Mouse (Mus musculus): ENCODE data around the gene Kcnj9. TPM values are rescaled to one million over a fixed set of nuclear protein-coding genes. Genes with fewer than 3 reads are reported as not detected.

Kcnj9 gene
- polyA plus RNA-seq, 1 experiment from 2014 or later: not detected

- no peaks in the 10 kb centered on the region for H3K9me3 ChIP-seq
- WGBS: 17% methylated on average over 16 of the region's 16 CpGs
- peak overlapping the region; percentile 89 for H3K4me2 ChIP-seq
- peak overlapping the region; percentile 81 for H3K9ac ChIP-seq (replicated peaks)
- peaks cover 53% of the 10 kb centered on the region for H3K4me1 ChIP-seq (replicated peaks)
- no peaks in the 10 kb centered on the region for H3K27me3 ChIP-seq
- no peak overlapping the region for H3K27ac ChIP-seq
- peaks cover 14% of the 10 kb centered on the region for H3K36me3 ChIP-seq
- peak overlapping the region; percentile 77 for H3K4me3 ChIP-seq (replicated peaks)
- ATAC-seq (ENCODE audit: insufficient number of reproducible peaks, insufficient read depth, low FRiP score, low TSS enrichment, low read depth): no peak
Observed at GRCm38 (mm10) chr1:172312768-172313561, 16.2 kb downstream of the Kcnj9 start.

GRCm38 (mm10) chr1:172311921-172312767 lies 17.0 kb downstream of the Kcnj9 start:
- ATAC-seq (ENCODE audit: insufficient number of reproducible peaks, insufficient read depth, low FRiP score, low TSS enrichment, low read depth): peak; percentile 53
- peak overlapping the region; percentile 77 for H3K4me3 ChIP-seq (replicated peaks)
- H3K4me2 ChIP-seq: peak overlapping the region; percentile 89
- H3K9ac ChIP-seq (replicated peaks): peak overlapping the region; percentile 81
- peak overlapping the region; percentile 90 for H3K27ac ChIP-seq
- WGBS: under 1% methylated on average over 35 of the region's 55 CpGs
- H3K27me3 ChIP-seq: no peaks in the 10 kb centered on the region
- no peaks in the 10 kb centered on the region for H3K9me3 ChIP-seq
- H3K4me1 ChIP-seq (replicated peaks): peaks cover 50% of the 10 kb centered on the region
- peaks cover 7% of the 10 kb centered on the region; the same call in 1 of the 2 replicates for H3K36me3 ChIP-seq

- WGBS: 3% methylated on average over 23 of the region's 23 CpGs
- H3K36me3 ChIP-seq: peaks cover 5% of the 10 kb centered on the region; the same call in 1 of the 2 replicates
- no peak for ATAC-seq (ENCODE audit: insufficient number of reproducible peaks, insufficient read depth, low FRiP score, low TSS enrichment, low read depth)
- H3K27ac ChIP-seq: peak overlapping the region; percentile 90
- H3K4me2 ChIP-seq: peak overlapping the region; percentile 89
- peak overlapping the region; percentile 81 for H3K9ac ChIP-seq (replicated peaks)
- H3K4me1 ChIP-seq (replicated peaks): peaks cover 48% of the 10 kb centered on the region
- no peaks in the 10 kb centered on the region for H3K9me3 ChIP-seq
- no peaks in the 10 kb centered on the region for H3K27me3 ChIP-seq
- peak overlapping the region; percentile 77 for H3K4me3 ChIP-seq (replicated peaks)
Observed at GRCm38 (mm10) chr1:172311248-172311906, 17.7 kb downstream of the Kcnj9 start.

GRCm38 (mm10) chr1:172309699-172310398 lies 19.3 kb downstream of the Kcnj9 start:
- H3K36me3 ChIP-seq: no peaks in the 10 kb centered on the region
- 3% methylated on average over 14 of the region's 14 CpGs for WGBS
- 0 out of 2 replicates have a peak overlapping the region, but pooled peaks have one; percentile 34 for H3K9ac ChIP-seq (replicated peaks)
- H3K27me3 ChIP-seq: no peaks in the 10 kb centered on the region
- ATAC-seq (ENCODE audit: insufficient number of reproducible peaks, insufficient read depth, low FRiP score, low TSS enrichment, low read depth): peak; percentile 73
- H3K9me3 ChIP-seq: no peaks in the 10 kb centered on the region
- H3K4me1 ChIP-seq (replicated peaks): peaks cover 48% of the 10 kb centered on the region
- peak overlapping the region; percentile 27 for H3K4me3 ChIP-seq (replicated peaks)
- H3K4me2 ChIP-seq: peak overlapping the region; percentile 59
- peak overlapping the region; percentile 90 for H3K27ac ChIP-seq

GRCm38 (mm10) chr1:172308409-172308808 lies 20.7 kb downstream of the Kcnj9 start:
- peak overlapping the region; percentile 79 for H3K27ac ChIP-seq
- 67% methylated on average over 1 of the region's 1 CpGs for WGBS
- H3K36me3 ChIP-seq: no peaks in the 10 kb centered on the region
- H3K4me3 ChIP-seq (replicated peaks): no peak overlapping the region
- no peak overlapping the region for H3K4me2 ChIP-seq
- no peaks in the 10 kb centered on the region for H3K9me3 ChIP-seq
- H3K9ac ChIP-seq (replicated peaks): no peak overlapping the region
- no peaks in the 10 kb centered on the region for H3K27me3 ChIP-seq
- H3K4me1 ChIP-seq (replicated peaks): peaks cover 44% of the 10 kb centered on the region
- ATAC-seq (ENCODE audit: insufficient number of reproducible peaks, insufficient read depth, low FRiP score, low TSS enrichment, low read depth): no peak

- H3K9me3 ChIP-seq: no peaks in the 10 kb centered on the region
- no peak overlapping the region for H3K4me3 ChIP-seq (replicated peaks)
- no peak for ATAC-seq (ENCODE audit: insufficient number of reproducible peaks, insufficient read depth, low FRiP score, low TSS enrichment, low read depth)
- no peak overlapping the region for H3K9ac ChIP-seq (replicated peaks)
- WGBS: 41% methylated on average over 10 of the region's 10 CpGs
- no peak overlapping the region for H3K4me2 ChIP-seq
- peak overlapping the region; percentile 79 for H3K27ac ChIP-seq
- peaks cover 44% of the 10 kb centered on the region for H3K4me1 ChIP-seq (replicated peaks)
- no peaks in the 10 kb centered on the region for H3K27me3 ChIP-seq
- H3K36me3 ChIP-seq: no peaks in the 10 kb centered on the region
Observed at GRCm38 (mm10) chr1:172307936-172308335, 21.2 kb downstream of the Kcnj9 start.

GRCm38 (mm10) chr1:172306885-172307284 lies 22.2 kb downstream of the Kcnj9 start:
- H3K9ac ChIP-seq (replicated peaks): no peak overlapping the region
- no peak overlapping the region for H3K4me2 ChIP-seq
- no peaks in the 10 kb centered on the region for H3K36me3 ChIP-seq
- H3K27me3 ChIP-seq: no peaks in the 10 kb centered on the region
- peaks cover 50% of the 10 kb centered on the region for H3K4me1 ChIP-seq (replicated peaks)
- no peak overlapping the region for H3K4me3 ChIP-seq (replicated peaks)
- peak overlapping the region; percentile 79 for H3K27ac ChIP-seq
- H3K9me3 ChIP-seq: no peaks in the 10 kb centered on the region
- 82% methylated on average over 6 of the region's 6 CpGs for WGBS
- no peak for ATAC-seq (ENCODE audit: insufficient number of reproducible peaks, insufficient read depth, low FRiP score, low TSS enrichment, low read depth)

- Histone ChIP-seq H3K4me2 (no peak overlapping the region), H3K27me3 (no peaks in the 10 kb centered on the region), H3K27ac (no peak overlapping the region), H3K9me3 (no peaks in the 10 kb centered on the region), H3K9ac (replicated peaks) (no peak overlapping the region), H3K4me1 (replicated peaks) (peaks cover 54% of the 10 kb centered on the region), H3K36me3 (no peaks in the 10 kb centered on the region), H3K4me3 (replicated peaks) (no peak overlapping the region)
- 75% methylated on average over 4 of the region's 4 CpGs for WGBS
- ATAC-seq (ENCODE audit: insufficient number of reproducible peaks, insufficient read depth, low FRiP score, low TSS enrichment, low read depth): no peak
Observed at GRCm38 (mm10) chr1:172306196-172306595, 22.9 kb downstream of the Kcnj9 start.

GRCm38 (mm10) chr1:172305635-172306034 lies 23.5 kb downstream of the Kcnj9 start:
- H3K4me1 ChIP-seq (replicated peaks): peaks cover 56% of the 10 kb centered on the region

GRCm38 (mm10) chr1:172305153-172305552 lies 24.0 kb downstream of the Kcnj9 start:
- no peak for ATAC-seq (ENCODE audit: insufficient number of reproducible peaks, insufficient read depth, low FRiP score, low TSS enrichment, low read depth)
- H3K36me3 ChIP-seq: no peaks in the 10 kb centered on the region
- H3K4me1 ChIP-seq (replicated peaks): peaks cover 56% of the 10 kb centered on the region
- H3K27me3 ChIP-seq: no peaks in the 10 kb centered on the region
- H3K4me3 ChIP-seq (replicated peaks): no peak overlapping the region
- no peak overlapping the region for H3K27ac ChIP-seq
- H3K9me3 ChIP-seq: no peaks in the 10 kb centered on the region
- H3K9ac ChIP-seq (replicated peaks): no peak overlapping the region
- 85% methylated on average over 2 of the region's 2 CpGs for WGBS
- H3K4me2 ChIP-seq: no peak overlapping the region

More at GRCm38 (mm10) chr1:172305635-172306034, 23.5 kb downstream of the Kcnj9 start:
- no peaks in the 10 kb centered on the region for H3K36me3 ChIP-seq
- H3K9me3 ChIP-seq: no peaks in the 10 kb centered on the region
- 74% methylated on average over 3 of the region's 3 CpGs for WGBS
- no peak overlapping the region for H3K4me3 ChIP-seq (replicated peaks)
- no peak overlapping the region for H3K4me2 ChIP-seq
- no peak for ATAC-seq (ENCODE audit: insufficient number of reproducible peaks, insufficient read depth, low FRiP score, low TSS enrichment, low read depth)
- no peaks in the 10 kb centered on the region for H3K27me3 ChIP-seq
- H3K27ac ChIP-seq: no peak overlapping the region
- H3K9ac ChIP-seq (replicated peaks): no peak overlapping the region

Measured in limb, embryonic 12.5 days (tissue).